Mouse (Mus musculus) Patski (cell line): ENCODE data around the gene Dguok. TPM values are rescaled to one million over a fixed set of nuclear protein-coding genes. Genes with fewer than 3 reads are reported as not detected.

ENCODE experiments used
- ATAC-seq: fragments of 100-300 bp; one replicate; pipeline ENCODE4 v1.8.0; 2021
- CTCF ChIA-PET: fragments of 350-600 bp; sonication (Branson Sonifier 250); formaldehyde crosslinking; loops from one replicate; lab custom pipeline; 2022; ENCODE audit warnings: inconsistent platforms; lab: Charles Lee
- POLR2A ChIA-PET: fragments of 350-600 bp; sonication (Branson Sonifier 250); formaldehyde crosslinking; loops from one replicate; lab custom pipeline; 2022; ENCODE audit warnings: antibody characterized with exemption, inconsistent platforms; lab: Charles Lee
- DNase-seq: peaks from one replicate; pipeline ENCODE4 v3.0.0-alpha.2; 2011; ENCODE audit warnings: low read depth, low spot score
- H3K27me3 ChIP-seq: fragments of 371-371 bp; one replicate; pipeline ENCODE4 v1.5.1; 2021
- CTCF ChIP-seq: fragments of 100-300 bp; IDR thresholded peaks from one replicate; pipeline ENCODE4 v1.5.1; 2021
- in situ Hi-C: fragments of 300-500 bp; cut with MboI; formaldehyde crosslinking; loops from 3 replicates; pipeline ENCODE4 v1.11.1; 2018; ENCODE audit warnings: low pct_unique_long_range_greater_than_20kb, mixed read lengths
- polyA plus RNA-seq: library from polyadenylated mRNA; unstranded; gene quantifications from one replicate; pipeline ENCODE4 v1.2.3, GENCODE M21; 2021

Dguok gene
- polyA plus RNA-seq, 1 experiment from 2014 or later, result 42.2 TPM

GRCm38 (mm10) chr6:83483776-83484175, 23.0 kb downstream of the Dguok start:
- in situ Hi-C loops, result no loop called here
- ATAC-seq, result no peak

DNA sequence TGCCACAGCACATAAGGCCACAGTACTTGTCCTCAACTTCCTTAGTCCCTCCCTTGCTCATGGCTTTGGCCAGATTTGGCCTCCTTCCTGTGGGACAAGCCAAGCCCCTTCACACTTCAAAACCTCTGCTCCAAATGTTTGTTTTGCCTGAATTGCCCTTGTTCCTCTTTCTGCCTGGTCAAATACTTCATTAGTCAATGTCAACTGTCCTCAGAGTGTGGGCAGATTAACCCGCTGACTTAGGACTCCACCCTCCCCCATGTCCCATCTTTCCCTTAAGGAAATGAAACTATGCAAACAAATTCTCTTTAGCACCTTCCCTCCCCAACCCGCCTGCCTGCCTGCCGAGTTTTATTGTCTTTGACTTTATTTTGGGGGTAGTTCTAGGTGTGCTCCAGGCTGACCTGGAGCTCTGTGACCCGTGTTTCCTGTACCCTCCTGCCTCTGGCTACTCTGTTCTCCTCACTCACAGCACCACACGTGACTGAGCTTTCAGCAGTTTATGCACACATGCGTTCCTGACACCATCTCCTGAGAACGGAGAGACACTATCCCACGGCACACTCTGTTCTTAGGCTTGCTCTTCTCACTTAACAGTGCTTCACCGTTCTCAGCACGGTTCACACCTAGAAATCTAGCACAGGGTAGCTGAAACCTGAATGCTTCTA, 24.2 kb downstream of the Dguok start:
- in situ Hi-C loops, result no loop called here
- TF ChIP-seq CTCF, result no peak
- POLR2A ChIA-PET, result no interaction called here
- no peak for DNase-seq
- H3K27me3 ChIP-seq, result no peaks in the 10 kb centered on the region
- CTCF ChIA-PET, result interaction anchor here (1.1 to 1.4 kb wide), 2 partner anchors 13 to 14 kb away, joined by 3 to 4 read pairs; no protein-coding TSS in a partner anchor
- no peak for ATAC-seq

More at GRCm38 (mm10) chr6:83483776-83484175, 23.0 kb downstream of the Dguok start:
- ChIA-PET POLR2A (interaction anchor here (0.6 kb wide), 1 partner anchor 206 kb away, joined by 3 read pairs; no protein-coding TSS in a partner anchor), CTCF (interaction anchor here (1.4 kb wide), 1 partner anchor 14 kb away, joined by 4 read pairs; no protein-coding TSS in a partner anchor)
- no peaks in the 10 kb centered on the region for H3K27me3 ChIP-seq
- DNase-seq, result no peak
- no peak for TF ChIP-seq CTCF

DNA sequence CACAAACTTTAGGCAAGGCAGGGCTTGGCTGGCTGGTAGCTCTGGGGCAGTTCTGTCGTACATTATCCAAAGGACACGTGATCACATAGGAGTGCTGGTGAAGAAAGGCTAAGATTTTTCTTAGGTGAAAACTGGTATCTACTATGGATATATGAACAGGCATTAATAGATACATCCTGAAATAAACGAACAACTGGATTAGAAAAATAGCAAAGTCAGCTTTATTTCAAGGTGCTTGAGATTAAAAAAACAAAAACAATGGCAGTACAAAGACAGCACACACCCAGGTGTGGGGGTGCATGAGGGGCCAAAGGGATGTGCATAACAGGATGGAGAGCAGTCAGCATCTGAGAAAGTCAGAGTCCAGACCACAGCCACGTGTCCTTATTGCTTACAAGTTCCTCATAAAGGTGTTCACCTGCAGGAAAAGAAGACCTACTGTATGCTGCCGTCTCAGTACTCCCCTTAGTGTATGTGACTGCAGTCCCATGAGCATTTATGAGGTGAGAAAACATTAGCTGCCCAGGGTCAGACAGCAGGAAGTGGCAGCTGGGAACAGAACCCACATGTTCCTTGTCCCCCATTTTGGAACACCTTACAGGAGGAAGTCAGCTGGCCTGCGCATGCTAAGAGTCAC, 26.6 kb downstream of the Dguok start:
- in situ Hi-C loops, result no loop called here
- ChIA-PET POLR2A (interaction anchor here (0.7 to 1.2 kb wide), 2 partner anchors 11 kb away, joined by 3 to 4 read pairs; no protein-coding TSS in a partner anchor), CTCF (interaction anchor here (1.0 to 1.7 kb wide), 2 partner anchors 10 to 12 kb away, joined by 3 to 6 read pairs; no protein-coding TSS in a partner anchor)
- TF ChIP-seq CTCF, result no peak
- DNase-seq (no peak), ATAC-seq (no peak)
- no peaks in the 10 kb centered on the region for H3K27me3 ChIP-seq

- H3K27me3 ChIP-seq, result no peaks in the 10 kb centered on the region
- ChIA-PET CTCF (interaction anchor here (1.0 kb wide), 1 partner anchor 17 kb away, joined by 3 read pairs; no protein-coding TSS in a partner anchor), POLR2A (interaction anchor here (0.7 kb wide), 2 partner anchors 10 to 40 kb away, joined by 3 read pairs; no protein-coding TSS in a partner anchor)
- ATAC-seq, result no peak
- no peak for TF ChIP-seq CTCF
- in situ Hi-C loops, result no loop called here
- no peak for DNase-seq
These were observed 27.6 kb downstream of the Dguok start for GRCm38 (mm10) chr6:83479193-83479592.

DNA sequence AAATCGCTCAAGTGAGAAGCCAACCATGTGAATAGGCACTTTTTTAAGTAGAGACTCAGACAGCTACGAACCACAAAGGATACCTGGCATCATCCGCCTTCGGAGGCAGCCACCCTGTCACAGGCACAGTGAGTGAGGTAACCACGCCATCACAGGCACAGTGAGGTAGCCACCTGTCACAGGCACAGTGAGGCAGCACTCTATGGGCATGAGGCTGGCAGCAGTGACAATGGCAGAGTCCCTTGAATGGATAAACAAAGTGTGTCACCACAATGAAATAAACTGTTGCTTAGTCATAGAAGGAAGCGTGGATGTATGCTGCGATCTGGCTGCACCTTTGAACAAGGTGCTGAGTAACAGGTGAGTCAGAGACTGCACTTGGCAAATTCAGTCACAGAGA, 28.1 kb downstream of the Dguok start:
- no peak for TF ChIP-seq CTCF
- in situ Hi-C loops, result no loop called here
- no peaks in the 10 kb centered on the region for H3K27me3 ChIP-seq
- ChIA-PET POLR2A (interaction anchor here (0.7 kb wide), 1 partner anchor 39 kb away, joined by 3 read pairs; no protein-coding TSS in a partner anchor), CTCF (interaction anchor here (1.0 kb wide), 1 partner anchor 17 kb away, joined by 3 read pairs; no protein-coding TSS in a partner anchor)
- DNase-seq, result no peak
- no peak for ATAC-seq

DNA sequence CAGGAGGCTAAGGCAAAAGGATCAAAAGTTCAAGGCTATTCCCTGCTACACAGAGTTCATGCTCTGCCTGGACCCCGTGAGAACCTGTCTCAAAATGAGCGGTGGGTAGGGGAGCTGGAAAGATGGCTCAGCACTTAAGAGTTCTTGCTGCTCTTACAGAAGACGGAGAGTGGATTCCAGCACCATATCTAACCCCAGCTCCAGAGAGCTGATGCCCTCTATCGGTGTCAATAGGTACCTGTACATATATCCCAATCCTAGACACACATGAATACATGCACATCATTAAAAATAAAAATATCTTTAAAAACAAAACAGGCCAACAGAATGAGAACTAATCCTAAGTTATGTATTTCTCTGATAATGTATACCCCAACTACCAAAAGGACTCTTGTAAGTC, 28.6 kb downstream of the Dguok start:
- CTCF ChIA-PET, result no interaction called here
- in situ Hi-C loops, result no loop called here
- DNase-seq, result no peak

GRCm38 (mm10) chr6:83475431-83475830, 31.3 kb downstream of the Dguok start:
- H3K27me3 ChIP-seq, result no peaks in the 10 kb centered on the region
- in situ Hi-C loops, result no loop called here
- ChIA-PET POLR2A (no interaction called here), CTCF (no interaction called here)
- no peak for TF ChIP-seq CTCF
- no peak for DNase-seq
- ATAC-seq, result no peak

More for the DNA sequence above, 28.6 kb downstream of the Dguok start:
- POLR2A ChIA-PET, result interaction anchor here (0.6 kb wide), 1 partner anchor 1454 kb away, joined by 4 read pairs; no protein-coding TSS in a partner anchor
- no peak for ATAC-seq
- H3K27me3 ChIP-seq, result no peaks in the 10 kb centered on the region
- no peak for TF ChIP-seq CTCF

GRCm38 (mm10) chr6:83473240-83473639, 33.5 kb downstream of the Dguok start:
- in situ Hi-C loops, result no loop called here
- ATAC-seq (no peak), DNase-seq (no peak)
- ChIA-PET CTCF (no interaction called here), POLR2A (interaction anchor here (0.8 kb wide), 1 partner anchor 24 kb away, joined by 3 read pairs; no protein-coding TSS in a partner anchor)
- H3K27me3 ChIP-seq, result no peaks in the 10 kb centered on the region
- no peak for TF ChIP-seq CTCF

- no peak for TF ChIP-seq CTCF
- H3K27me3 ChIP-seq, result no peaks in the 10 kb centered on the region
- POLR2A ChIA-PET, result no interaction called here
- DNase-seq (no peak), ATAC-seq (no peak)
- CTCF ChIA-PET, result interaction anchor here (1.9 kb wide), 1 partner anchor 10 kb away, joined by 4 read pairs; no protein-coding TSS in a partner anchor
- in situ Hi-C loops, result no loop called here
These were observed 35.0 kb downstream of the Dguok start for GRCm38 (mm10) chr6:83471739-83472138.

DNA sequence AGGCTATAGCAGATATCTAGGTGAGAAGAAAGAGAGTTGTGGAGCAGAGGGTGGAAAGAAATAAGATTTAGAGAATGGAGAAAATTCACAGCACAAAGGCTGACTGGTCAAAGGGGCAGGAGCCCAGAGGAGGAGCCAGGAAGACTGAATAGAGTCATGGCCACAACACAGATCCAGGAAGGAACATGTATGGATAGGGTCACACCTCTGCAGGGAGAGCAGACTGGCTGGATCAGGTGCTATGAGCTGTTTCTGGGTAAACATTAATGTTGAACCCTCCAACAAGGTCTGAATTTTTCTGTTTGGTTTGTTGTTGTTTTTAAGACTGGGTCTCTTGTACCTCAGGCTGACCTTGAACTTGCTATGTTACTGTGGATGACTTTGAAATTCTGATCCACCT, 42.8 kb downstream of the Dguok start:
- in situ Hi-C loops, result no loop called here

More for the DNA sequence above, 42.8 kb downstream of the Dguok start:
- POLR2A ChIA-PET, result no interaction called here
- no peak for TF ChIP-seq CTCF
- no peaks in the 10 kb centered on the region for H3K27me3 ChIP-seq
- CTCF ChIA-PET, result no interaction called here
- DNase-seq, result no peak
- ATAC-seq, result no peak
